In genomic region chr14:25769626-25770306, GRCm38 (mm10) we compare ENCODE assay signal across 9 mouse cellular contexts. TPM values are rescaled to one million over a fixed set of nuclear protein-coding genes. Genes with fewer than 3 reads are reported as not detected.
DNase-seq lines count a peak whose midpoint lies in the region; ATAC-seq and TF ChIP-seq lines count a peak whose summit lies in the region.
"Had no signal": no experiment of that assay in that cellular context is flagged by ENCODE, and none has a peak within 500 bp of the region (broad histone marks: within the 10 kb centered on the region; RNA-seq: fewer than 3 reads in every experiment).

No protein-coding gene starts in this region.

- H3K4me1 ChIP-seq in liver, embryonic 11.5 days (replicated peaks; ENCODE audit: control insufficient read depth, insufficient read depth, low read length), result peaks cover 29% of the 10 kb centered on the region
- H3K4me1 ChIP-seq in liver, postnatal 0 days (ENCODE audit: insufficient read depth), result peaks cover 33% of the 10 kb centered on the region
- H3K4me1 ChIP-seq in embryonic facial prominence, embryonic 14.5 days (ENCODE audit: control insufficient read depth, insufficient read depth, low read length), result peaks cover 36% of the 10 kb centered on the region
- H3K4me1 ChIP-seq in intestine, embryonic 15.5 days (replicated peaks), result peaks cover 43% of the 10 kb centered on the region
- H3K4me1 ChIP-seq in neural tube, embryonic 15.5 days, result peaks cover 46% of the 10 kb centered on the region

- no peaks in the 10 kb centered on the region for H3K9me3 ChIP-seq in liver, embryonic 11.5 days (ENCODE audit: control insufficient read depth, low read length)
- H3K9me3 ChIP-seq in liver, postnatal 0 days (ENCODE audit: low read length), result no peaks in the 10 kb centered on the region
- H3K9me3 ChIP-seq in embryonic facial prominence, embryonic 14.5 days (ENCODE audit: control insufficient read depth, low read length), result no peaks in the 10 kb centered on the region
- no peaks in the 10 kb centered on the region for H3K9me3 ChIP-seq in intestine, embryonic 15.5 days
- no peaks in the 10 kb centered on the region for H3K9me3 ChIP-seq in neural tube, embryonic 15.5 days (replicated peaks)

- no peak for ATAC-seq in liver, embryonic 11.5 days (replicated peaks; ENCODE audit: low FRiP score)
- no peak for ATAC-seq in liver, postnatal 0 days
- ATAC-seq in embryonic facial prominence, embryonic 14.5 days (ENCODE audit: low read depth), result peak; percentile 23
- no peak for ATAC-seq in intestine, embryonic 15.5 days
- no peak for ATAC-seq in neural tube, embryonic 15.5 days (ENCODE audit: low FRiP score)

- no peaks in the 10 kb centered on the region; the same call in 1 of the 2 replicates for H3K27me3 ChIP-seq in liver, embryonic 11.5 days (replicated peaks; ENCODE audit: control insufficient read depth, insufficient read depth, low read length)
- H3K27me3 ChIP-seq in liver, postnatal 0 days (ENCODE audit: insufficient read depth, low read length), result no peaks in the 10 kb centered on the region
- H3K27me3 ChIP-seq in embryonic facial prominence, embryonic 14.5 days (replicated peaks; ENCODE audit: control insufficient read depth, insufficient read depth, low read length), result no peaks in the 10 kb centered on the region
- H3K27me3 ChIP-seq in intestine, embryonic 15.5 days (replicated peaks), result no peaks in the 10 kb centered on the region
- H3K27me3 ChIP-seq in neural tube, embryonic 15.5 days (replicated peaks), result peaks cover 11% of the 10 kb centered on the region; the same call in 1 of the 2 replicates

- H3K4me3 ChIP-seq in liver, embryonic 11.5 days (ENCODE audit: low read depth, low read length), result no peak overlapping the region
- H3K4me3 ChIP-seq in liver, postnatal 0 days (ENCODE audit: low read depth, low read length), result no peak overlapping the region
- H3K4me3 ChIP-seq in embryonic facial prominence, embryonic 14.5 days (ENCODE audit: low read depth, low read length), result peak overlapping the region; percentile 78; the same call in 1 of the 2 replicates
- no peak overlapping the region for H3K4me3 ChIP-seq in intestine, embryonic 15.5 days (replicated peaks)
- no peak overlapping the region for H3K4me3 ChIP-seq in neural tube, embryonic 15.5 days (replicated peaks)

- DNase-seq in liver, embryonic 11.5 days (ENCODE audit: low spot score), result no peak
- DNase-seq in liver, postnatal 0 days, result no peak
- DNase-seq in embryonic facial prominence, embryonic 14.5 days (ENCODE audit: low spot score), result peak; percentile 90
- DNase-seq in cerebellum, postnatal 36 days, result no peak
- DNase-seq in frontal cortex, adult 2 months (ENCODE audit: extremely low spot score in 1 of 2, low spot score in 1 of 2), result no peak
- no peak for DNase-seq in urinary bladder, postnatal 14 days (ENCODE audit: low spot score)

- 23% methylated on average over 8 of the region's 8 CpGs for WGBS in liver, embryonic 11.5 days
- WGBS in liver, postnatal 0 days (ENCODE audit: insufficient replicate concordance), result 36% methylated on average over 6 of the region's 8 CpGs
- 12% methylated on average over 5 of the region's 8 CpGs for whole genome bisulfite sequencing in embryonic facial prominence, embryonic 14.5 days
- 30% methylated on average over 8 of the region's 8 CpGs for WGBS in intestine, embryonic 15.5 days
- 27% methylated on average over 6 of the region's 8 CpGs for WGBS in neural tube, embryonic 15.5 days

- peak overlapping the region; percentile 85 for H3K4me2 ChIP-seq in liver, embryonic 11.5 days
- no peak overlapping the region for H3K4me2 ChIP-seq in liver, postnatal 0 days (ENCODE audit: low read depth, low read length)
- peak overlapping the region; percentile 90 for H3K4me2 ChIP-seq in embryonic facial prominence, embryonic 14.5 days (ENCODE audit: low read depth, low read length)
- H3K4me2 ChIP-seq in intestine, embryonic 15.5 days (replicated peaks), result no peak overlapping the region; the same call in 1 of the 2 replicates
- peak overlapping the region; percentile 90 for H3K4me2 ChIP-seq in neural tube, embryonic 15.5 days

- no peak overlapping the region for H3K9ac ChIP-seq in liver, embryonic 11.5 days (ENCODE audit: low read depth, low read length)
- H3K9ac ChIP-seq in liver, postnatal 0 days (replicated peaks), result no peak overlapping the region
- no peak overlapping the region for H3K9ac ChIP-seq in embryonic facial prominence, embryonic 14.5 days (ENCODE audit: low read depth, low read length)
- H3K9ac ChIP-seq in intestine, embryonic 15.5 days, result no peak overlapping the region
- H3K9ac ChIP-seq in neural tube, embryonic 15.5 days (replicated peaks), result no peak overlapping the region

- no peak for TF ChIP-seq EP300 in liver, postnatal 0 days (IDR thresholded peaks at IDR 0.05; ENCODE audit: low read depth)

- no peak overlapping the region for H3K27ac ChIP-seq in liver, embryonic 11.5 days (ENCODE audit: low read depth, low read length)
- H3K27ac ChIP-seq in liver, postnatal 0 days (ENCODE audit: low read depth), result no peak overlapping the region
- peak overlapping the region; percentile 92 for H3K27ac ChIP-seq in embryonic facial prominence, embryonic 14.5 days (replicated peaks; ENCODE audit: low read depth, low read length)
- H3K27ac ChIP-seq in intestine, embryonic 15.5 days, result peak overlapping the region; percentile 57; the same call in 1 of the 2 replicates
- no peak overlapping the region for H3K27ac ChIP-seq in neural tube, embryonic 15.5 days (replicated peaks)
- H3K27ac ChIP-seq: macrophage had no signal

- no peaks in the 10 kb centered on the region for H3K36me3 ChIP-seq in liver, embryonic 11.5 days (ENCODE audit: control insufficient read depth, insufficient read depth, low read length)
- H3K36me3 ChIP-seq in liver, postnatal 0 days (replicated peaks; ENCODE audit: insufficient read depth, low read length), result no peaks in the 10 kb centered on the region
- no peaks in the 10 kb centered on the region for H3K36me3 ChIP-seq in embryonic facial prominence, embryonic 14.5 days (ENCODE audit: control insufficient read depth, insufficient read depth, low read length)
- H3K36me3 ChIP-seq in intestine, embryonic 15.5 days, result no peaks in the 10 kb centered on the region
- H3K36me3 ChIP-seq in neural tube, embryonic 15.5 days, result no peaks in the 10 kb centered on the region

- TF ChIP-seq CTCF in liver, postnatal 0 days (IDR thresholded peaks at IDR 0.05; ENCODE audit: low read depth), result no peak

RNA-seq across cellular contexts. Expression of gene Zcchc24, which starts 0.9 kb away (rescaled TPM):
- polyA plus RNA-seq in liver, embryonic 11.5 days (2014; fragmentation: Nextera tagmentation; extraction: Ambion mirVana), result 11.3 and 13.4 TPM in 2 replicates
- 13.7 and 13.8 TPM in 2 replicates for polyA plus RNA-seq in liver, postnatal 0 days (2015; fragmentation: Nextera tagmentation; extraction: Ambion mirVana)
- 45.6 and 48.1 TPM in 2 replicates for polyA plus RNA-seq in embryonic facial prominence, embryonic 14.5 days (2014; fragmentation: Nextera tagmentation; extraction: Ambion mirVana)
- 20.6 and 21.0 TPM in 2 replicates for polyA plus RNA-seq in intestine, embryonic 15.5 days (2015; fragmentation: Nextera tagmentation; extraction: Ambion mirVana)
- polyA plus RNA-seq in neural tube, embryonic 15.5 days (2015; fragmentation: Nextera tagmentation; extraction: Ambion mirVana), result 13.4 and 17.0 TPM in 2 replicates
- polyA plus RNA-seq in frontal cortex, adult 2 months (2012; rRNA removed), result 46.0 and 46.3 TPM in 2 replicates

Comparison
In these comparisons a context has a peak if more than half of its experiments do, and no peak if none do; other contexts are left out.
1. H3K4me2 ChIP-seq: peak in liver, embryonic 11.5 days (single experiment), embryonic facial prominence, embryonic 14.5 days (single experiment) and neural tube, embryonic 15.5 days (single experiment); none in liver, postnatal 0 days (single experiment) and intestine, embryonic 15.5 days (single experiment).
2. H3K27ac ChIP-seq: peak in embryonic facial prominence, embryonic 14.5 days (single experiment) and intestine, embryonic 15.5 days (single experiment); none in liver, embryonic 11.5 days (single experiment), liver, postnatal 0 days (single experiment) and neural tube, embryonic 15.5 days (single experiment).